Mouse (Mus musculus) mature B cell (primary cell): ENCODE measurements around the gene Pcgf2.
"Not testable (repeated sequence)": the region's sequence is repeated elsewhere in the genome, so short reads cannot be mapped to it uniquely, and the experiment has no call there.

Source experiments
- in situ Hi-C: fragments of 300-500 bp; cut with MboI; formaldehyde crosslinking; loops from 2 replicates; pipeline ENCODE4 v1.14.3; 2019

Pcgf2 gene

DNA sequence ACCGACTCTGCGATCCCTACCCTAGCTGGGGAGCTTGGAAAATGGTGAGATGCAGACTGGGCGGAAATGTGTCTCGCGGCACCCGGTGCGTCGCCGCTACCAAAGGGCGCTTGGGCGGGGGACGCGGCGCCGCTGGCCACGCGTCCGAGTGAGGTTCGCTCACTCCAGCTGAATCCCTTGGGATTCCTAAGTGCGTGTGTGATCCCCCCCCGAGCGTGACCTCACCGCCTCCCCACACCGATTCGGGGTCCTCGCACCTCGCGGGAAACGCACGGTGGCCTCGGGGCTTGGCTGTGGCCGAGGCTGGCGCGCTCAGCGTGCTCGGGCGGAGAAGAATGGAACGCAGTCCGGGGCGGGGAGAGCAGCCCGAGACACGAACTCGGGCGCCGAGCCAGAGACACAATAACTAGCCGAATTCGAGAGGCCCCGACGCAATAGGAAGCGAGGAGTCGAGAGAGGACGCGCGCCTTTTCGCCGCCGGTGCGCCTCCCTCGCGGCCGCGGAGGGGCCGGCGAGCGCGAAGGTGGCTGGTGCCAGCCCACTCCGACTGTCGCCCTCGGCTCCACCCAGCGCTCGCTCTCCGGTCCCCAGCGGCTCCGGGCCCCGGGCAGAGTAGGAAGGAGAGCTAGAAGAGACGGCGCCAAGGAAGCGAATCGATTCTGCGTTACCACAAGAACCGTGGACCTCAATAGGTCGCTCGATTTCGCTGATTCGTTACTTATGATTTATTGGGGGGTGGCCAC, at the start of gene Pcgf2:
Gene Pcgf2 (minus strand): TSS at position 495 of the 743 bp plus-strand sequence.
- in situ Hi-C loops = no loop called here

DNA sequence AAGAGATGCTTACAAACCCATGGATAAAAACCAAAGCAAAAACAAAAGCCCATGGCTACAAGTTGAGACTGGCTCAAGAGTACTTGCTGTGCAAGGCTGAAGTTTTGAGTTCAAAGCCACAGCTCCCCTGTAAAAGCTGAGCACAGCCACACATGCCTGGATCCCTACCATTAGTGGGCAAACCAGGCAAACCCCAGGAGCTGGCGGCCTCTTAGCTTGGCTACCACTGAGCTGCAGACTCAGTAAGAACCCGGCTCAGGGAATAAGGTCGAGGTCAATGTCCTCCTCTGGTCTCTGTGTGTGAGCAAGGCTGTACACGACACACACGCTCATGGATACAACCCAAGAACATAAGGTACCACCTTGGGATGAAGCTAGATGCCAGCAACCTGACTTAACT, 48.2 kb upstream of the Pcgf2 start:
- in situ Hi-C loops = no loop called here

DNA sequence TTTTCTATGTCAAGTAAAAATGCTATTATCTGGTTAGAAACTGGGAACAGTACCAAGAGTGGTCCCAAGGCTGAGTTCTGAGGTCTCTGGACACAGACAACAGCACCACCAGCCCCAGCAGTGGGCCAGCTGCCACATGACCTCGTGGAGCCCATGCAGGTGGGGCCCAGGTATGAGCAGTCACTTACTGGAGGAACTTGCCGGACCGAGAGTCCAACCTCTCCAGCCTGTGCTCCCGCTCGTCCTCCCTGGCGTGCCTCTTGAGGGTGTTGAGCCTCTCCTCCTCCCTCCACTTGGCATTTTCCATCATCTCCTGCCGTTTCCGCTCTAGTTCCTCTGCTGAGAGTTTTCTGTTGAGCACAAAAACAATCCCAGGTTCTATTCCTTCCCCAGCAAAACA, 47.5 kb upstream of the Pcgf2 start:
- in situ Hi-C loops = no loop called here

DNA sequence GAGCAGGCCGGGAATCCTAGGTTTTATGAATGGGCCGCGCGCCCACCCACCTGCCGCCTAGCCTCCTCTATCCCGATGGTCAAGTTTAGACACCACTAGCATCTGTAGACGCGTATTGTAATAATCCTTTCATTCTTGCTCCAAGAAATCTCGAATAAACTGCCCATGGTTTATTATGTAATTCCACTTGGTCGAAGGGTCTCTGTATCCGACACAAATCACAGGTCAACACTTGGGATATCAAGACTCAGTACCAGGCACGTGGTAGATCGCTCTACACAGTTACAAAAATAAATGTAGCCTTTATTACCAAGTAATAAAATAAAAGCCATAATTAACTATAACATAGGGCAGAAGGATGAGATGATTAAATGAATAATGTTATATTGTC, 45.0 kb upstream of the Pcgf2 start:
- in situ Hi-C loops = no loop called here

DNA sequence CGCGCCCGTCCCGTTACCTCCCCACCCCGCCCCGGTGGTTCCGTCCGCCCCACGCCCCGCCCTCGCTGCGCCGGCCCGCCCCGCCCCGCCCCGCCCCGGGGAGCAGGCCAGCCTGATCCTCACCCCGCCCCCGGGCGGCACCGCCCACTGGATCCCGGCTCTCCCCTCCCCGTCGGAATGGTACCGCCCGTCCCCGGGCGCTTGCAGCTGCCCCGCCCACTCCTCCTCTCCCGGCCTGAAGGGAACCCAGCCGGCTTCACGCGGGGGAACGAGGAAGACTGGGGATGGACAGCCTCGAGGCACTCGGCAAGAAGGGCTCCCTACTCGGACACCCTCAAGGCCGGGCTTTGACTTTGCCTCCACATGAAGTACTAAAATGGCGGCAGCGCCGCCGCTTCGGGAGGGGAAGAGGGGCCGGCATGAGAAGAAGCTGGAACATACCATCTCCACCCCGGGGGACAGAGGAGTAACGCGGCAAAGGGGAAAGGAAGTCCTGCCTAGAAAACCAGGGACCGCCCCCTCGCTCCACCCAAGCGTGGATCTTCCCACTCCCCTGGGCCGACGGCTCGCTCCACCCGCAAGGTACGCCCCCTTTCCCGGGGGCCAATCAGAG, 44.5 kb upstream of the Pcgf2 start:
- in situ Hi-C loops = no loop called here

DNA sequence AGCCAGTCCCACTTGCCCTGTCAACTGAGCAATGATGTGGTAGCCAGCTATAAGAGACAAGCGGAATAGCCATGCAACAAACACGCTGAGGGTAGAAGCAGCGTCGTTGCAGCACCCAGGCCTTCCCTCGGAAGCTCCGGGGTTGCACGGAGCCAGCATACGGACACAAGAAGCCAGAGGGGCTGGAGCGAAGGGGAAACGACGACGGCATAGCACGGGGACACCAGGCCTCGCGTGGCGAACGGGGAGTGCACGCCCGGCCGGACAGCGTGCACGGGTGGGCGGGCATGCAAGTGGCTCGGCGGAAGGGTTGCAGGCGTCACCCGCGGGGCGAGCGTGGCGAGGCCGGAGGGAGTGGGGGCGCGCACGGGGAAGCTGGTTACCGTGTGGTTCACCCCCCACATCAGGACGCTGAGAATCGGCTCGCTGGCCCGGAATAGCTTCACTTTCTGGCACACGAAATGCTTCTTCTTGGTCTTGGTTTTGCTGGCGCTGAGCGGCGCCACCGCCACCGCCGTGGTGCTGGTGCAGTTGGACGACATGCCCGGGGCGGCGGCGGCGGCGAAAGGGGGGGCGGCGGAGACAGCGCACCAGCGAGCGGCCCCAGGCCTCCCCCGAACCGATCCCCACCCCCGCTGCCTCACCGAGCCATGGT, 43.9 kb upstream of the Pcgf2 start, which contains the start of gene Pip4k2b:
Gene Pip4k2b (minus strand): TSS at position 642 of the 655 bp plus-strand sequence.
- in situ Hi-C loops = no loop called here

DNA sequence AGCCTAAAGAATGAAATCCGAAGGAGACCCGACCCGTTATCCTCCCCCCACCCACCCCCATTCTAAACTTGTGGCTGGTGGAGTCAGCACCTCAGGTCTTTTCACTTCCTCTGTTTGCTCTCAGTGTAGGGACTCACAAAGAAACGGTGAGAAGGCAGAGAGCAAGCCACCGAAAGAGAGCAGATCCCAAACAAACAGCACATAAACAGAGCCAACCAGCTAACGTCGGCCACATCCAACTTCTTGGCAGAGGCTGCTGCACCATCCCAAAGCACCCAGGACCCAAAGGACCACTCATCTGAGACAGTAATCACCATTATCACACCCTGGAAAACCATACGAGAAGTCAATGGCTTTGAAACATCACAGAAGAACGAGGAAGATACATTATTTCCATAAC, 43.1 kb upstream of the Pcgf2 start:
- in situ Hi-C loops = no loop called here

DNA sequence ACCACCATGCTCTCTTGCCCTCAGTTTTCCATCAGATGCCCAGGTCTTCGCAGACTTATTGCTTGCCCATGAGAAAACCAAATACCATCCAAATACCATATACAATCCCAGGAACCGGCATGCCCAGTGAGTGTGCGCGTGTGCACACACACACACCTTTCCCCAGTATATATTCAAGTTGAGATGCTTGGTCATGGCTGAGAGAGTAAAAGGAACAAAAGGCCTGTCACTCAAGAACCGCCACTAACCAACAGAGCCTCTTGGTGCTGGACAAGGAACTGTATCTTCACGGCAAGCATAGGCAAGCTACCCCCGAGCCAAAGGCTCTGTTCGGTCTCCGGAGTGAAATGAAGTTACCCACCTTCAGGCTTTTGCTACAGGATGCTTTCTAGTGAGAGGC, 42.3 kb upstream of the Pcgf2 start:
- in situ Hi-C loops = no loop called here

DNA sequence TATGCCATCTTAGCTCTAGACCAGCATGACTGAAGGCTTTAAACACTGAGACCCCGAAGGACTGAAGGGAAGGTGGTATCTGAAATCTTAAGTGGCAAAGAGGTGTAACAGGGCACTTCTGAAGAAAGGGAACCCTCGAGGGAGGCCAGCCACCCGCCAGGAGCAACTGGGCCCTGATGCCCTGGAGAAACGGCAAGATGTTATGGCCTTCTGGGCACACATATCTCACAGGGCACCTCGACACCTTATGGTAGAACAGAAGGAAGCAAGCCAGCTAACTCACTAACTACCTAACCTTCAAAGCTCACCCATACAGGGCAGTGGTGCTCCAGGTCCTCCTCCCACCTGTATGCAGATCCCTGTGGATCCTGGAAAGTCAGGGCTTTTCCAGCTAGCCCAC, 41.9 kb upstream of the Pcgf2 start:
- in situ Hi-C loops = no loop called here

DNA sequence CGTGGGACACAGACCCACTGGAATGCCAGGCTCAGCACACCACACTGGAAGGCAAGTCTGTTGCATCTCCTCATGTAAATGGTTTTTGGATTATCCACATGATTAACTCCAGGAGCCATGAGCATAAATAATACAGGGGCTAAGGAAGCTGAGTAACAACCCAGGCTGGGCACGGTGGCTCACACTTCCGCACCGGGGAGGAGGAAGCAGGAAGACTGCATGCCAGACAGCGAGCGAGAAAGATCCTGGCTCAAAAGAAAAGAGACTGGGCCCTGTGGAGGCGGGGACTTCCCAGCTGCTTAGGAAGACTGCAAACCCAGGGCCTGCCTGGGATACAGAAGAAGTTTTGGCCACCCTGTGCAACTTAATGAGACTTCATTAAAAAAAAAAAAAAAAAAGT, 39.9 kb upstream of the Pcgf2 start:
- in situ Hi-C loops = no loop called here

DNA sequence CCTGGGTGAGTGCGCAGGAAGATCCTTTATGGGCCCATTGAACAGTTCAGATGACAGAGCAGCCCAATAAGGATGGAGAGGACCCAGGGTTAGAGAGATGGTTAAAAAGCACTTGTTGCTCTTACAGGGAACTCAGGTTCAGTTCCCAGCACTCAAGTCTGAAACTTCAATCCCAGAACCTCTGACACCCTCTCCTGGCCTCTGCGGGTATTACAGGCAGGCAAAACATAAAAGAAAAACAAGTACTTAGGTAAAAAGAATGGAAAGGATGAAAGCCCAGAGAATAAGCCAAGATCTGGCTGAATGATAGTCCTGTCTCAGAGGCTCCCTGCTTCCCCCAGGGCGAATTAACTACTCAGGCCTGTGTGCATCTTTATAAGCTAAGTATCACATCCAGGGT, 38.9 kb upstream of the Pcgf2 start:
- in situ Hi-C loops = no loop called here

DNA sequence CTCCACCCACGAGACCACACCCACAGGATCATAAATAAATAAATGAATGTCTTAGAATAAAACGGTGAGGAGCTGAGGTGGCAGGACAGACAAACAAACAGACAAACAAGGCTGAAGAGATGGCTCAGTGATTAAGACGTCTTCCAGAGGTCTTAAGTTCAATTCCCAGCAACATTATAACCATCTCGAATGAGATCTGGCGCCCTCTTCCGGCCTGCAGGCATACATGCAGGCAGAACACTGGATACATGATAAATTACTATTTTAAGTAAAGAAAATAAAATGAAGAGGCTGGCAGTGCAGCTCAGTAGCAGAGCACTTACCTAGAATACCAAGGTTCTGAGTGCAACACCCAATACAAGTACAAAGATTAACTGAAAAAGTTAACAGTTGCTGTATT, 38.4 kb upstream of the Pcgf2 start:
- in situ Hi-C loops = no loop called here

DNA sequence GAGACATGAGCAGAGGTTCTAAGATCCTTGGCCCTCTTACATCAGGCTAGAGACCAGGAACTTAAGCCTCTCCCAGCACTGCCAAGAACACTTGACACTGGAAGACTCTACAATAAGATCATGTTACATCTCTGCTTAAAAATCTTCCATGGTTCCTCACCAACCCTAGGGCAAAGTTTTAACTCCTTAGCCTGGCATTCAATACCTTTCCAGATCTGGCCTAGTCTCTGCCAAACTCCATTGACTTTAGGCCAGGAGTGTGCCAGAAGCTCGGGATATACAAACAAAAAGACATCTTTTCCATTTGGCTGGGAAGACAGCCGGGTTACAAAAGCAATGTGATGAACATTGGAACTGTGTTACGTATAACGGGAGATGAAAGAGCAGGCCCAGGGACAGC, 37.3 kb upstream of the Pcgf2 start:
- in situ Hi-C loops = no loop called here

DNA sequence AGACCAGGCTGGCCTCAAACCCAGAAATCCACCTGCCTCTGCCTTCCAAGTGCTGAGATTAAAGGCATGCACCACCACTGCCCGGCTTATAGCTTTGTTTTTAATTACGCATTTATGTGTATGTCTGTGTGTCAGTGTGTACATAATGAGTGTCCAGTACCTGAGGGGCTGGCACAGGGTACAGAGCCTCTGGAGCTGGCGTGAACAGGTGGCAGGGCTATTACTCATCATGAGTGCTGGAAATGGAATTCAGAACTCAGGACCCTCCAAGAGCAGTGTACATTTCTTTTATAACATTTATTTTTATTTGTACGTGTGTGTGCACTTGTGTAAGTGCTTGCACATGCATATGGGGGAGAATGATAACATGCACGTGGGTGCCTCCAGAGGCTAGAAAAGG, 36.3 kb upstream of the Pcgf2 start:
- in situ Hi-C loops = no loop called here

DNA sequence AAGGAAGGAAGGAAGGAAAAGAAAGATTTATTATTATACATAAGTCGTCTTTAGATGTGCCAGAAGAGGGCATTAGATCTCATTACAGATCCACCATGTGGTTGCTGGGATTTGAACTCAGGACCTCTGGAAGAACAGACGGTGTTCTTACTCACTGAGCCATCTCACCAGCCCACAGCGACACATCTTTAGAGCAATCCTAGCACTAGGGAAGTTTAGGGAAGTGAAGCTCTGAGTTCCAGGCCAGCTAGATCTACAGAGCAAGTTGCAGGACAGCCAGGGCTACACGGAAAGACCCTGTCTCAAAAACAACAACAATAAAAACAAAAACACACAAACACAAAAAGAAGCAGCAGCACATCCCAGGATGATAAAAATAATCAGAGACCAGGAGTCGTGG, 34.5 kb upstream of the Pcgf2 start:
- in situ Hi-C loops = not testable (repeated sequence)

DNA sequence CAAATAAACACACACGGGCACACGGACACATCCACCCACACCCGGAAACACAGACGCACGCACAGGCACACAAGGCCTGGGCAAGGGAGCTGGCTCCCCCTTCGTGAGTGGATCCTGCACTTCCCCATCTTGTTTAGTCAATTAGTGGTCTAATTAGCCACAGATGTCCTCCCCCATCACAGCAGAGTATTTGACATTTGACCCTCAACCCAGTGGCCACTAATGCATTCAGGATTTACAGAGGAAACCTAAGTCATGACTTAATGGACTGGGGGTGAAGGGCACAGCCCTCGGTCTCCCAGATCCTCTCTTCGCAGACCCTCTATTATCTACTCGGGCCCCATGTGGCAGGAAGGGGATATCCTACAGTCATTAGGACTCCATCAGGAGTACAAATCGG, 33.4 kb upstream of the Pcgf2 start:
- in situ Hi-C loops = no loop called here

DNA sequence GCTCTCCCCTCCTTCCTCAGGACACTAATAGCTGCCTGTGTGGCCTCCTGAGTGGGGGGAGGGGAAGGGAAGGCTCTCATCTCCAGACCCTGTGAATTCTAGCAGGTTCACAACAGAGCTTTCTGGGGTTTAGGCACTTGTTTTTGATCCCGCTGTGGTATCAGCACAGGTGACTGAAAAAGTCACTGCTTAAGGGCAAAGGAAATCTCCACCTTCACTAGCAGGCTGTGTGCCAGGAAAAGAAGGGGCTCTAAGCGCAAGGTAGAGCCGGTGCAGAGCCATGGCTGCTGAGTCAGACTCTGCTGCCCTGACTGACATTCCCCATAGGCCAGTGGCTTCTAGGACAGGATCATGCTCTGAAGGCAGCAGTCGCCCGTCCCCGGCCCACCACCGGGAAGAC, 28.4 kb upstream of the Pcgf2 start:
- in situ Hi-C loops = no loop called here

DNA sequence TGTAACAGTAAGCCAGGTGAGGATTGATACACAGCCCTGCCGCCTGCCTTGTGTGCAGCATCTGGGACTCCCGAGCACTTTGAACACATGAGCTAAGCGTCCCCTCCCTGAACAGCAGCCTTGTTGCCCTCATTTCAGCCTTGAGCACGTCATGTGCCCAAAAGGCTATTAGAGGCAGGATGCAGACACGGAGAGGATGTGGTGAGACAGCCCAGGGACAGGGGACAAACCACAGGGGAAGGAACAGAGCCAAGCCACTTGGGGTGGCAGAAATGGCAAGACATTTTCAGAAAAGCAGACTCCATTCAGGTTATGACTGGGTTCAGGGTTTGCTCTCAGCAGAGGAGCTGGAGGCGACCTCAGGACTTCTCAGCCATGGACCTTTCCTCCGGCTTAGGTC, 28.0 kb upstream of the Pcgf2 start:
- in situ Hi-C loops = no loop called here

DNA sequence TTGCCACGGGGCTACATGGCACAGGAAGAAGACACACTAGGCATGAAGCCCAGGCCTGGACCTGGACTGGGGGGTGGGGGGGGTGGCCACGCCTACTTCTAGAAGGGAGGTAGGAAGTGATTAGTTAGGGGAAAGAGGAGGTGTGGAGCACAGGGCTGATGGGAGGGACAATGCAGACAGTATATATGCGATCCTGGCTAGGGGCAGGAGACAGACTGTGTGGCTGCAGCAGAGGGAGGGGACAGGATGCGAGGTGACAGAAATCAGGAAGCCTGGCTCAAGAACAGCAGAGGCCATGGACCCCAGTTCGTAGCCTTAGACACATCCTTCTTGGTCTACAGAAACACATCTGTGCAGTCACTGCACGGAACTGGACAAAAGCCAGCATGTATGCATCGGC, 23.4 kb upstream of the Pcgf2 start:
- in situ Hi-C loops = no loop called here

DNA sequence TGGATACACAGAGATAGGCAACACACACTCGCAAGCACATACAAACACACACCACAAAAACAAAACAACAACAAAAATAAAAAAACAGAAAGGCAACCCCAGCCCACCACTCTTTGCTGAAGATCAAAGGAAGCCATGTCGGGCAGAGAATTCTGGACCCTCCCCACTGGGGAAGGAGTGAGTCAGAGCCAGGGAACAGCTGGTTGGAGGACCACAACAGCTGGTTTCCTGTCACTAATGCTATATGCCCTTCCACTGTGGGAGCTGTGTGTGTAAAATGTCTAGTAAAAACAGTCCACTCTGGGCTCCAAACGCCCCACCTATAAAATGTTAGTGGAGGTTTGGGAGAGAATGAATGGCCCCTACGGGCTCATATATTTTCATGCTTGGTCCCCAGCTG, 21.0 kb upstream of the Pcgf2 start:
- in situ Hi-C loops = no loop called here

DNA sequence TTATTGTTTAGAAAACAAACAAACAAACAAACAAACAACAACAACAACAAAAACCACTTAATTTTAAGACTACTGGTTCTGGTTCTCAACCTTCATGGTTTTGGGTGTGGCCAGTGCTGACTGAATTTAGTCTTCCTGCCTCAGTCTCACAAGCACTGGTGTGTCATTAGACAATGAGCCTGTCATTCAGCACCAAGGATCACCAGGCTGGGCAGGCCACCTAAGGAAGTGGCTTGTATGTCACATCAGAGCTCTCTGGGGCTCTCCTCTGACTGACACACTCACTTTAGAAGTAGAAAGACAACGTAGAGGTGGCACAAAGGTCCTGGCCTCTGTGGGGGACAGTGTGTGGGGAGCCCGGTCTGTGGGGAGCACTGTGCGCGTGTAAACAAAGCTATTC, 18.7 kb upstream of the Pcgf2 start:
- in situ Hi-C loops = no loop called here

DNA sequence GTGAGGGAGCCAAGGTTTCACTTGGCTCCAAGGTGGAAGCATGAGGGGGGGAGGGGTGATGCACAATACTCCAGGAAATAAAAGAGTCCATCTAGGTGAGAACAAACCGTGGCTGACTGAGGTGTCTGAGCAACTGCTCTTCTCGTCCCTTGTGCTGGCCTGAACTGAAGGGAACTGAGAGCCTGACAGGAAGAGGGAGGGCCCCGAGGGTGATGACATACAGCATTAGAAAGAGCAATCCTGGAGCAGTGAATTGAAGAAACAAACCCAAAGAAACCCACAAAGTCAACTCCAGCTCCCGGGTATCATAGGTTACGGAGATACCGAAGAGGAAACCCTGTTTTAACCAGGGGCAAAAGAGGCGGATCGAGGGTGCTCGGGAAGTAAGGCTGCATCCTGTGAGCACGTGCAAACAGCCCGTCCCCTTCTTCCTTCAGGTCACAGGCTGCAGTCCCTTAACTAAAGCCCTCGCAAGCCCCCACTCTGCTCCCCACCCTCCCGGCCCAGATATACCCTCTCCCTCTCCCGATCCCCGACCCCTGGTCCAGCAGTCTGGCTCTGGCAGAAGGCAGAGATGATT, 18.1 kb upstream of the Pcgf2 start:
- in situ Hi-C loops = no loop called here
